Mouse (Mus musculus): ENCODE results near the gene Vps35l.

The Vps35l gene

DNA sequence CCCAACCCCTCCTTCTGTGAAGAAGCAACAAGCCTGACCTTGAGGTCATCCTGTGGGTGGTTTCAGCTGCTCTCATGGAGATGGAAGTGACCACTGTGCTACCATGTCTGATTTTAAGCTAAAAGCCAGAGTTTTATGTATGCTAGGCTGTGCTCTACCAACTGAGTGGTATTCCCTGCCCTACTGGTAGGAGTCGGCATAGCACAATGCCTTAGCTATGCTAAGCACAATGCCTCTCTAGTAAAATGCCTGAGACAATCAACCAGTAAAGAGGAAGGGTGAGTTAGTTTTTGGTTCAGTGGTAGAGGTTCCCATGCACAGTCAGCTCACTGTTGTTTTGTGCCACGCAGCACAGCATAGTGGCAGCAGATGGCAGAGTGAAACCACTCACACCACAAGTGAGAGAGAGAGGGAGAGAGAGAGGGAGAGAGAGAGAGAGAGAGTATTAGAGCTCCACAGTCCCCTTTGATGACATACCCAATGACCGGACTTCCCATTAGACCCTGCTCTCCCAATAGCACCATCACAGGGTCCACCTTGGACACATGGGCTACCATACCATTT, 139.5 kb downstream of the Vps35l start:
- no peak for DNase-seq (ENCODE audit: low spot score in 2 of 2)

DNA sequence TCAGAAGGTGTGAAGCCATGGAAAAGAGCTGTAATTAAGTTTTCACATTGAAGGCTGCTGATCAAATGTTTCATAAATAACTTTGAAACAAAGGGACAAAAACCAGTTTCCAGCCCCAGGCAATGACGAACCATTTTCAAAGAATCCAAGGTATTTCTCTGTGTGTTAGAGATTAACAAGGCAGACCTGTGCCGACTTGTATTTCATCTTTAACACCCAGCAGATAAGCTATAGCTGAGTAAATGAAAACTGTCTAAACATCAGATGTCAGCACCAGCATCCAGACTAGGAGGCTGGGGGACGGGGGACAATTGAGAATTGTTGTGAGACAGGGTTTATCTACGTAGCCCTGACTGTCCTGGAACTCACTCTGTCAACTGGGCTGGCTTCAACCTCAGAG, 143.9 kb downstream of the Vps35l start:
- no peak for DNase-seq (ENCODE audit: low spot score in 2 of 2)

DNA sequence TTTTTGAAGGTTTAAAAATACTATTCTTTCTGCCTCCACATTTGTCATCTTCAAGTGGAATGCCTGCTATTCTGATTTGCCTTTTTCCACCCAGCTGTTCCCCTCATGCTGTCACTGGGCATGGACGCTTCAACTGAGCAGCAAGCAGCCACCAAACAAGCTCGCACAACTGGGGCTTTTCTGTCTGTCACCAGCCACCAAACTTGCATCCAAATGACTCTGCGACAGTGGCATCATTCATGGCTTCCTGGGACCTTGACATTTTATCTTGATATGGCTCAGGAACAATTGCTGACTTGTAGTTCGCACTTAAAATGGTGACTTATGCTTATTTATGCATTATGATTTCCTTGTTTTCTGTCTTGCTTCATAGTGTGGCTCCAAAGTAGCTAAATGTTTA, 144.9 kb downstream of the Vps35l start:
- no peak for DNase-seq (ENCODE audit: low spot score in 2 of 2)

GRCm38 (mm10) chr7:118887303-118888055, 147.5 kb downstream of the Vps35l start:
- no peak for DNase-seq (ENCODE audit: low spot score in 2 of 2)

- no peak for DNase-seq (ENCODE audit: low spot score in 2 of 2)
These were observed 149.1 kb downstream of the Vps35l start for GRCm38 (mm10) chr7:118889046-118889680.

Measured in spleen, postnatal 10 days (tissue).